Mouse (Mus musculus) hindbrain, embryonic 11.5 days (tissue): ENCODE results near the gene Thada. TPM values are rescaled to one million over a fixed set of nuclear protein-coding genes. Genes with fewer than 3 reads are reported as not detected.

Experiments used
- ATAC-seq: fragments of 200-750 bp; cut with Nextera tagmentation; 2 replicates; pipeline ENCODE4 v1.8.0; 2017; ENCODE audit warnings: mild to moderate bottlenecking, moderate TSS enrichment, moderate library complexity; ENCODE audit not compliant: low FRiP score
- DNase-seq: peaks from one replicate; pipeline ENCODE4 v3.0.0-alpha.2; 2015; ENCODE audit warnings: low spot score
- H3K27ac ChIP-seq: fragments of 300-500 bp; sonication (generic); 2 replicates; pipeline ENCODE4 v1.5.1; 2014; ENCODE audit warnings: mild to moderate bottlenecking, low read depth, low read length
- H3K27me3 ChIP-seq: fragments of 300-500 bp; sonication (generic); 2 replicates; pipeline ENCODE4 v1.6.1; 2014; ENCODE audit warnings: mild to moderate bottlenecking, low read length, moderate library complexity, mixed read lengths; ENCODE audit not compliant: control insufficient read depth, insufficient read depth
- H3K36me3 ChIP-seq: fragments of 300-500 bp; sonication (generic); 2 replicates; pipeline ENCODE4 v1.6.1; 2014; ENCODE audit warnings: mild to moderate bottlenecking, low read length, moderate library complexity, mixed read lengths; ENCODE audit not compliant: control insufficient read depth, insufficient read depth
- H3K4me1 ChIP-seq: fragments of 300-500 bp; sonication (generic); replicated peaks from 2 replicates; pipeline ENCODE4 v1.6.1; 2014; ENCODE audit warnings: low read length, mixed read lengths; ENCODE audit not compliant: control insufficient read depth, insufficient read depth
- H3K4me2 ChIP-seq: fragments of 300-500 bp; sonication (generic); replicated peaks from 2 replicates; pipeline ENCODE4 v1.6.1; 2014; ENCODE audit warnings: mild to moderate bottlenecking, low read depth, low read length
- H3K4me3 ChIP-seq: fragments of 300-500 bp; sonication (generic); 2 replicates; pipeline ENCODE4 v1.5.1; 2014; ENCODE audit warnings: low read depth, low read length
- H3K9ac ChIP-seq: fragments of 300-500 bp; sonication (generic); 2 replicates; pipeline ENCODE4 v1.6.1; 2014; ENCODE audit warnings: low read depth, low read length
- H3K9me3 ChIP-seq: fragments of 300-500 bp; sonication (generic); 2 replicates; pipeline ENCODE4 v1.6.1; 2016; ENCODE audit warnings: low read length; ENCODE audit not compliant: control insufficient read depth
- WGBS: fragments of 180-500 bp; shearing (Covaris S2); extraction: QIAGEN DNeasy Blood & Tissue Kit; methylation state at CpG from one replicate; pipeline ENCODE4 v1.1.7; 2014; 5-methylcytosine and 5-hydroxymethylcytosine counted together
- polyA plus RNA-seq: library from polyadenylated mRNA; unstranded; fragments of >200 nt; fragmentation: Nextera tagmentation; extraction: Ambion mirVana; gene quantifications from 2 replicates; pipeline ENCODE4 v1.2.1, GENCODE M21; 2014

Thada gene
- polyA plus RNA-seq, 1 experiment from 2014 or later, result 13.1 TPM

GRCm38 (mm10) chr17:84480464-84481355, 14.7 kb upstream of the Thada start:
- Histone ChIP-seq H3K4me3 (no peak overlapping the region), H3K27ac (no peak overlapping the region), H3K9ac (no peak overlapping the region), H3K27me3 (no peaks in the 10 kb centered on the region), H3K36me3 (no peaks in the 10 kb centered on the region), H3K4me2 (no peak overlapping the region), H3K9me3 (no peaks in the 10 kb centered on the region), H3K4me1 (no peaks in the 10 kb centered on the region)
- DNase-seq (peak; percentile 71), ATAC-seq (peak; percentile 40; the same call in 1 of the 2 replicates)
- 42% methylated on average over 15 of the region's 15 CpGs for WGBS

GRCm38 (mm10) chr17:84478276-84478675, 12.3 kb upstream of the Thada start:
- Histone ChIP-seq H3K36me3 (no peaks in the 10 kb centered on the region), H3K27me3 (no peaks in the 10 kb centered on the region), H3K9me3 (no peaks in the 10 kb centered on the region), H3K9ac (no peak overlapping the region), H3K4me3 (no peak overlapping the region), H3K4me2 (no peak overlapping the region), H3K27ac (no peak overlapping the region), H3K4me1 (no peaks in the 10 kb centered on the region)
- 74% methylated on average over 4 of the region's 4 CpGs for WGBS
- no peak for DNase-seq
- ATAC-seq, result no peak

GRCm38 (mm10) chr17:84477176-84477575, 11.2 kb upstream of the Thada start:
- H3K4me2 ChIP-seq, result no peak overlapping the region
- H3K9ac ChIP-seq, result 0 out of 2 replicates have a peak overlapping the region, but pooled peaks have one; percentile 4
- no peaks in the 10 kb centered on the region for H3K4me1 ChIP-seq
- no peak for DNase-seq
- H3K27ac ChIP-seq, result no peak overlapping the region
- no peaks in the 10 kb centered on the region for H3K36me3 ChIP-seq
- no peak overlapping the region for H3K4me3 ChIP-seq
- 87% methylated on average over 5 of the region's 5 CpGs for WGBS
- no peaks in the 10 kb centered on the region for H3K27me3 ChIP-seq
- no peaks in the 10 kb centered on the region for H3K9me3 ChIP-seq
- no peak for ATAC-seq

GRCm38 (mm10) chr17:84474312-84474711, 8.3 kb upstream of the Thada start:
- WGBS, result 69% methylated on average over 4 of the region's 4 CpGs
- H3K36me3 ChIP-seq, result no peaks in the 10 kb centered on the region
- H3K4me1 ChIP-seq, result no peaks in the 10 kb centered on the region
- DNase-seq, result no peak
- no peak overlapping the region for H3K4me3 ChIP-seq
- no peak for ATAC-seq
- no peaks in the 10 kb centered on the region for H3K9me3 ChIP-seq
- no peak overlapping the region for H3K27ac ChIP-seq
- no peak overlapping the region for H3K4me2 ChIP-seq
- H3K9ac ChIP-seq, result no peak overlapping the region
- no peaks in the 10 kb centered on the region for H3K27me3 ChIP-seq

- ATAC-seq (no peak), DNase-seq (no peak)
- Histone ChIP-seq H3K27me3 (no peaks in the 10 kb centered on the region), H3K4me2 (no peak overlapping the region), H3K4me1 (no peaks in the 10 kb centered on the region), H3K36me3 (no peaks in the 10 kb centered on the region; the same call in 1 of the 2 replicates), H3K9ac (no peak overlapping the region), H3K4me3 (no peak overlapping the region), H3K9me3 (no peaks in the 10 kb centered on the region), H3K27ac (no peak overlapping the region)
- 83% methylated on average over 4 of the region's 4 CpGs for WGBS
These were observed 31.0 kb downstream of the Thada start for GRCm38 (mm10) chr17:84435012-84435411.

- H3K4me2 ChIP-seq, result no peak overlapping the region
- no peak overlapping the region for H3K27ac ChIP-seq
- no peaks in the 10 kb centered on the region for H3K27me3 ChIP-seq
- no peak overlapping the region for H3K9ac ChIP-seq
- no peak for ATAC-seq
- DNase-seq, result no peak
- H3K36me3 ChIP-seq, result no peaks in the 10 kb centered on the region; the same call in 1 of the 2 replicates
- H3K4me3 ChIP-seq, result no peak overlapping the region
- no peaks in the 10 kb centered on the region for H3K4me1 ChIP-seq
- no peaks in the 10 kb centered on the region for H3K9me3 ChIP-seq
These were observed 31.8 kb downstream of the Thada start for GRCm38 (mm10) chr17:84434233-84434632.

- no peak overlapping the region for H3K9ac ChIP-seq
- DNase-seq (no peak), ATAC-seq (no peak)
- H3K4me2 ChIP-seq, result no peak overlapping the region
- H3K4me1 ChIP-seq, result no peaks in the 10 kb centered on the region
- no peak overlapping the region for H3K4me3 ChIP-seq
- H3K9me3 ChIP-seq, result no peaks in the 10 kb centered on the region
- H3K27me3 ChIP-seq, result no peaks in the 10 kb centered on the region
- no peaks in the 10 kb centered on the region; the same call in 1 of the 2 replicates for H3K36me3 ChIP-seq
- WGBS, result 90% methylated on average over 5 of the region's 5 CpGs
- no peak overlapping the region for H3K27ac ChIP-seq
These were observed 34.0 kb downstream of the Thada start for GRCm38 (mm10) chr17:84431991-84432390.

GRCm38 (mm10) chr17:84424258-84424657, 41.7 kb downstream of the Thada start:
- H3K36me3 ChIP-seq, result no peaks in the 10 kb centered on the region
- H3K4me1 ChIP-seq, result no peaks in the 10 kb centered on the region
- H3K27me3 ChIP-seq, result no peaks in the 10 kb centered on the region
- WGBS, result 96% methylated on average over 1 of the region's 1 CpGs
- H3K4me2 ChIP-seq, result no peak overlapping the region
- H3K9ac ChIP-seq, result no peak overlapping the region
- no peak overlapping the region for H3K27ac ChIP-seq
- DNase-seq (no peak), ATAC-seq (no peak)
- no peaks in the 10 kb centered on the region for H3K9me3 ChIP-seq
- H3K4me3 ChIP-seq, result no peak overlapping the region

- Histone ChIP-seq H3K4me2 (no peak overlapping the region), H3K9ac (no peak overlapping the region), H3K4me1 (no peaks in the 10 kb centered on the region), H3K27me3 (no peaks in the 10 kb centered on the region), H3K27ac (no peak overlapping the region), H3K36me3 (no peaks in the 10 kb centered on the region), H3K9me3 (no peaks in the 10 kb centered on the region), H3K4me3 (no peak overlapping the region)
- ATAC-seq (no peak), DNase-seq (no peak)
- WGBS, result 92% methylated on average over 8 of the region's 8 CpGs
These were observed 43.1 kb downstream of the Thada start for GRCm38 (mm10) chr17:84422916-84423315.
